Mouse (Mus musculus): ENCODE measurements around the gene Rps27rt.
"Not testable (repeated sequence)": the region's sequence is repeated elsewhere in the genome, so short reads cannot be mapped to it uniquely, and the experiment has no call there.

Rps27rt gene

DNA sequence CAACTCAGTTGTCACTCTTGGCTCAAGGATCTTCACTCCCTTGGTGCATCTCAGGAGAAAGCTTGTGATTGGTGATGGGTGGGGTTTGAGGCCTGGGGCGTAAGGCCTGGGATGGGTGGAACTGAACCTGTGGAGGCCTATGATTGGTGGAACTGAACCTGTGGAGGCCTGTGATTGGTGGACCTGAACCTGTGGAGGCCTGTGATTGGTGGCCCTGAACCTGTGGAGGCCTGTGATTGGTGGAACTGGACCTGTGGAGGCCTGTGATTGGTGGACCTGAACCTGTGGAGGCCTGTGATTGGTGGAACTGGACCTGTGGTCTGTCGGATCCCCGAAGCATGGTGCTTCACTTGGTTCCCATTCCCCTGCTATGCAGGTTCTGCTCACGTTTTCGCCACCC lies 3.2 kb upstream of the Rps27rt start:
- no peak for DNase-seq (ENCODE audit: low spot score)

DNA sequence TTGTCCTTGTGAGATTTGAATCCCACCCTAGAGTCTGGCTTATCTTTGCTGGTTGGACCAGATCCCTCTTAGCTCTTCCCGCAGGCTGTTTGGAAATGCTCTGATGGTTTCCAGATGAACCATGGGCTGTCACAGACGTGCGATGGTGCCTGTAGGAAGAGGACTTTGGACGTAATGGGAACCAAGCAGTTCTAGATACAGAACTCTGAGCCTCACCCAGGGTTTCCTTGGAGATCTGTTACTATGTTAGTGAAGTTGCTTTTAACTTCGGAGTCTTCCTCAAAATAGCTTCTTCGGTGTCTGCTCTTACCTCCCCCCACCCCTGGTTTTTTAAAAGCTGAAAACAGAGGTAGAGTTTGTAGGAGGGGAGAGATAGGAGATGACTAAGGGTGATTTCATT lies 2.6 kb downstream of the Rps27rt start:
- peak; percentile 9 for DNase-seq (ENCODE audit: low spot score)

DNA sequence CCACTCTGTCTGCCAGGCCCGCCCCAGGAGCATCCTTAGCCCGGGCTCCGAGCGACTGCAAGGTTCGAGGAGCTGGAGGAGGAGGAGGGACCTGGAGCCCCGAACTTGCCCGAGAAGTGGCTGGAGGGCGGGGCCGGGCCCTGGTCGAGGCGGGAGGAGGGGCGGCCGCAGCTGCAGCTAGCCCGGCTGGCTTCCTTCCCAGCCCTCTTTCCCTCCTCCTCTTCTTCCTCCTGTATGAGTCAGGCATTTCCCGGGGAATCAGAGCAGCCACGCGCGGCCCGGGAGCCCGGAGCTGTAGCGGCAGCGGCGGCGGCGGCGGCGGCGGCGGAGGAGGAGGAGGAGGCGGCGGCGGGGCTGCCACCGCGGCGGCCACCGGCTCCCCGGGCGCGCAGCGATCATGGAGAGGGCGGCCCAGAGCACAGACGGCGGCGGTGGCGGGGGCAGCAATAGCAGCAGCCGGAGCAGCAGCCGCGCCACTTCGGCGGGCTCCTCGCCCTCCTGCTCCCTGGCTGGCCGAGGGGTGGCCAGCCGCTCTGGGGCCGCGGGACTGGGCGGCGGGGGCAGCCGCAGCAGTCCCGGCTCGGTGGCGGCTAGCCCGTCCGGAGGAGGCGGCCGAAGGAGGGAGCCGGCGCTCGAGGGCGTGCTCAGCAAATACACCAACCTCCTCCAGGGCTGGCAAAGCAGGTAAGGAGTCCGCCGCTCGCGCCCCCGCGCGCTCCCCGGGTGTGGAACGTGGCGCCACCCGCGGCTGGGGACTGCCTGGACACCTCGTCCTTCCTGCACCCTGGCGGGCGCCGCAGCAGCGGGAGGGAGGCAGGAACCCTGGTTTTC lies 4.0 kb downstream of the Rps27rt start, which contains the start of gene Osbpl10:
Osbpl10 (plus strand) TSS at position 289 of the 831 bp plus-strand sequence.
- DNase-seq (ENCODE audit: low spot score): peak; percentile 81

DNA sequence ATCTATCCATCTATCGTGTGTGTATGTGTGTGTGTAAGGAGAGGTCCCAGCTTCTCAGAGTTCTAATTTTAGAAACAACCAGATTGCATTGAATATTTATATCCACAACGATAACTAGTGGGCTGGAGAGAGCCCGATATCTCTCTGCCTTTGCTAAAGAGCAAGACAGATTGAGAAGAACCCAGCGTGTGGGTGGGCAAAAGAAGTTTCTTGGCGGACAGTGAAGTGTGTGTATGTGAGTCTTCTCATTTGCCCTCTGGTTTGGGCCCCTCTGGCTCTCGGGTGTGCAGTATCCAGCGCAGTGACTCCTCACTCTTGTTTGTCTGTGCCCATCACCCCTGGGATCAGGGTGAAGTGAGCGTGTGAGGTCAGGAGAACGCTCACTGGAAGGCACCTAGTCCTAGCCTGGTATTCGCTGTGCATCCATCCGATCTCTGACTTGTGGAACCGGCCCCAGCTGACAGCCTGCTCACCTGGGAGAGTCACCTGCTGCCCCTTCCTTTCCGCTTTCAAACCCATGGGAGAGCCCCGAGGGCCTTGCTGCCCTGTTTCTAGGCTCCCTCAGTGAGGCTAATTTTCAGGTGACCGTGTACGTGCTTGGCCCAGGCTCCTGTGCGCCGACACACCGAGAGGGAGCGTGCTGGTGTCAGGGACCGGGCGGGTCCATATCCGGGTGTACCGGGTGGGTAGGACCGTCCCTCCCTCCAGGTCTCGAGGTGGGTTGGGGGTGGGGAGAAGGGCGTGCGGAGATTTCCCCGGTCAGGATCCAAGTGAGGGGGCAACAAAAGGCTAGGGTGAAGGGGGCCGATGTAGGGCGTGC lies 4.9 kb downstream of the Rps27rt start:
- DNase-seq (ENCODE audit: low spot score): peak; percentile 24

DNA sequence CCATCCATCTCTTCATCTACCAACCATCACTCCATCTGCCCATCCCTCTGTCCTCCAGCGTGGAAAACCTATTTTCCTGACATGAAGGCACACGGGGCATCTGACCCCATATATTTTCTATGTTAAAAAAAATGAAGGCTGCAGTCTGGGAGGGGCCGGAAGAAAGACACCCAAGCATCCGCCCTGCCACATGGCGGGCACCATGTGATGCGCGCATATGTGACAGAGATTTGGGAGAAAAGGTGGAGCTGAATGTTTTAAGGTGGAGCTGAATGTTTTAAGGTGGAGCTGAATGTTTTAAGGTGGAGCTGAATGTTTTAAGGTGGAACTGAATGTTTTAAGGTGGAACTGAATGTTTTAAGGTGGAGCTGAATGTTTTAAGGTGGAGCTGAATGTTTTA lies 16.3 kb downstream of the Rps27rt start:
- DNase-seq (ENCODE audit: low spot score): not testable (repeated sequence)

DNA sequence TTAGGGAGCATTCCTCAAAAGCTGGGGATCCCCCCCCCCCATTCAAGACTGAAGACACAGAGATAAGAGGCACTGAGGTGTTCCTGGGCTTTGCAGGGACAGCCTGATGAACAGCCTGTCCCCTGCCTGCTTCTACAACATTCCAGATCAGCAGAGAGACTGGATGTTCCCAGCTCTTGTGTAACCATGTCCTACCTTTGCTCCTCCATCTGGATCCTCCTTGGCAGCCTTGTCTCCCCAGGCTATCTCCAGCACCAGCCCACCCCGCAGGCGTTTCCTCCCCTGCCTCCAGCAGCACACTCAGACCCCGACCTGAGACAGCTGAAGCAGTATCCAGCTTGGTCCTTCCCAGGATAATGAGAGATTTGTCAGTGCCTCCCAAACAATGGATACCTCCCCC lies 18.4 kb downstream of the Rps27rt start:
- no peak for DNase-seq (ENCODE audit: low spot score)

DNA sequence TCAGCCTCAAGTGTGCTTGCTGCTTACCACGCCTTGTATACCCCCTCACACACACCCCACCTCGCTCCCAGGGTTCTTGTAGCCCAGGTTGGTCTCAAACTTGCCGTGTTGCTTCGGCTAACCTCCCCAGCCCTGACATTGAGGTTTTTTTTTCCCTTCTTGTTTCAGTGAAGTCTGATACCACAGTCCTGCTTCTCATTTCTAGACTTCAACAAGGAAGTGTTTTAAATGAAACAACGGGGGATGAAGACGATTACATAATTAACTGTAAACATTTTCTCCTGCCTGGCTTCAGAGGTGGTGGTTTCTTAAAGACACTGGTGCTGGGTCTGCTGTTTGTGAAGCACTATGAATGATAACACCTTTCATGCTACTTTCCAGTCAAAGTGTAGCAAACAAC lies 21.7 kb downstream of the Rps27rt start:
- no peak for DNase-seq (ENCODE audit: low spot score)

DNA sequence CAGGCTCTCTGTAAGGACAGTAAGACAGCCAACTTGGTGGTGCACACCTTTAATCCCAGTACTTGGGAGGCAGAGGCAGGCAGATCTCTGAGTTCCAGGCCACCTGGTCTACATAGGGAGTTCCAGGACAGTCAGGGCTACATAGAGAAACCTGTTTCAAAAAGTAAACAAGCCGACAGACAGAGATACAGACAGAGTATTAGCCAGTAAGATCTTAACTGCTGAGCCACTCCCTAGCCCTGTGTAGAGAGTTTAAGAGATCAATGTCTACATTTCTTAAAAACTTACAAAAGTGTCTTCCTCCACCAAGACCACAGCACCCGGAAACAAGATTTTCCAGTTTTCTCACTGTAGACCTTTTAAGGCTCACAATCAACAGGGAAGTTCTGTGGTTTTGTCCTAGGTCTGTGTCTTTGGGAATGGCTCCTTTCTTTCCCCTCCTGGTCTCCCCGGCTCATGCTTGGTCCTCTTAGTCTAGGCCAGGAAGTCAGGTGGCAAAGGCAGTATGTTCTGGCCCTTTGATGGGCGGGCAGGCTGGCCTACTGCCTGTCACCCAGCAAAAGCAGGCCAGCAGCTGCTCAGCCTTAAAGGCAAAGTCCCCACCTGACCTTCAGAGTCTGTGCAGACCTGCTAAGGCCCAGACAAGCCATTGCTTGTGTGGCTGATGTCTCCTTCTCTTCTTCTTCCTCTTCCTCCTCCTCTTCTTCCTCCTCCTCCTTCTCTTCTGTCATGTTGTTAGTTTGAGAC lies 22.3 kb downstream of the Rps27rt start:
- no peak for DNase-seq (ENCODE audit: low spot score)

DNA sequence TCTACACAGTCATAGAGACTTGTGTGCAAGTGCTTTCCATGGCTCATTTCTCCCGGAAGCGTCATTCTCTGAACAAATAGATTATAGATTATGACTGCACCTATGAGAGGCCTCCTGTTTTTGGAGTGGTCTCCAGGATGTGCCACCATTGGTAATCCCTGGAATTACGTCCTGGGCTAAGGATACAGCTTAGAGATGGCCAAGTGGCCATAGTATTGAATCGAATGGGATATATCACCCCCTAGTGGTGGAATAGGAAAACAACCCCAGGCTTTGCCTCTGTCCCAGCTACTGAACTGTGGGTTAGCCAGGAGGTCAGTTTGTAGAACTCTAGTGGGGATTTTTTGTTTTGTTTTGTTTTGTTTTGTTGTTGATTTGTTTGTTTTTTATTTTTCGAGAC lies 25.6 kb downstream of the Rps27rt start:
- peak; percentile 85 for DNase-seq (ENCODE audit: low spot score)

DNA sequence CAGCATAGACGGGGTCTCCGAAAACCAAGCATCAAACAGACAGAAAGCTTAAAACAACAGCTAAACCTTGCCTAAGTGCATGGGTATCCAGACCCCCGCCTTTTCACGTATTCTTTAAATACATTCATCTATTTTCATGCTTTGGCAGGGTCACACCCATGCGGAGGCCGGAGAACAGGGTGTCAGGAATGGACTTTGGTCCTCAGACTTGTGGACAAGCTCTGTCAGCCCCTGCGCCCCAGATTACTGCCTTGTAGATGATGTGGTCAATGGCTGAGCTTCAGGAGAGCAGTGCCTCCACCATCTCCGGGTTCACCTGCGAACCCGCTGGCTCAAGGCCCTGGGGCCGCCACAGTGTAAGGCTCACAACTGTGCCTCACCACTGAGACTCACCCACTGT lies 27.2 kb downstream of the Rps27rt start:
- no peak for DNase-seq (ENCODE audit: low spot score)

DNA sequence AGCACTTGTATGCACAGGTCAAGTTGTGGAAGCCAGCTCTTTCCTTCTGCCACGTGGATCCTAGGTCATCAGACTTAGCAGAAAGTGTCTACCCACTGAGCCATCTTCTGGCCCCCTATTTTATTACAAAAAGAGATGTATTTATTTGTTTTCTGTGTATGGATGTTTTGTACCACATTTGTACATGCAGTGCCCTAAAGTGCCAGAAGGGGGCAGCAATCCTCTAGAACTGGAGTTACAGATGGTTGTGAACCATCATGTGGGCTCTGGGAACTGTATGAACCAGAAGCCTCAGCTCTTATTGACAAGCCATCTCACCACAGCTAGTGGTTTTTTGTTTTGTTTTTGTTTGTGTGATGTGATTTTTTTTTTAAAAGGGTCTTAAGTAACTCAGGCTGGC lies 29.7 kb downstream of the Rps27rt start:
- DNase-seq (ENCODE audit: low spot score): peak; percentile 39

DNA sequence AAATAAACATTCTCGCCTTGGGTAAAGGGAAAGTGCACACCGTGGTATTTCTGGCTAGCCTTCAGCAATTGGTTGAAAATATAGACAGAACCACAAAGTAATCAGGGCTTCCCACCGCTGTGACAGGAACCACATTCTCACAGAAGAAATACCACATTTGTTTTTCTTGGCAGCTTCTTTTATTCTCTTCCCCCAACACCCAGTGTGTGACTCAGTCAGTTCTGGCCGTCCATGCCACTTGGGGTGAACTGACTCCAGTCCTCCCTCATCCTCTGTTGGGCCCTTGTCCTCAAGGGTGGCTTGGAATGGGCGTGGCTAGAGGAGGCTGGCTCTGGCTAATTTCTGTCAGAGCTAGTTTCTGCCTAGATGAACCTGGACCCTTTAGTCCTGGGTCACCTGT lies 34.1 kb downstream of the Rps27rt start:
- no peak for DNase-seq (ENCODE audit: low spot score)

DNA sequence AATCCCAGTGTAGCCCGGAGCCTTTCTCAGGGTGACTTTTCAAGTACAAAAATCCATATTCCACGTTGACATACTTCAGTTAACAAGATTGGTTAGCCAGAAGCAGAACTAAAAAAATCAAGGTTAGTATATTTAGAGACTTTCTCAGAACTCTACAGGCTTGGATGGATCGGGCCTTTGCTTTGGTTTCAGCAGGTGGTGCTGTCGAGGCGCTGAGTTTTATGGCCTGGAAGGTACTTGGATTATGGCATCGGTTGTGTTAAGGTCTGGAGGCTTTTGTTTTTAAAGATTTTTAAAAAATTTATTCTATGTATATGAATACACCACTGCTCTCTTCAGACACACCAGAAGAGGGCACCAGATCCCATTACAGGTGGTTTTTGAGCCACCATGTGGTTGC lies 37.0 kb downstream of the Rps27rt start:
- no peak for DNase-seq (ENCODE audit: low spot score)

DNA sequence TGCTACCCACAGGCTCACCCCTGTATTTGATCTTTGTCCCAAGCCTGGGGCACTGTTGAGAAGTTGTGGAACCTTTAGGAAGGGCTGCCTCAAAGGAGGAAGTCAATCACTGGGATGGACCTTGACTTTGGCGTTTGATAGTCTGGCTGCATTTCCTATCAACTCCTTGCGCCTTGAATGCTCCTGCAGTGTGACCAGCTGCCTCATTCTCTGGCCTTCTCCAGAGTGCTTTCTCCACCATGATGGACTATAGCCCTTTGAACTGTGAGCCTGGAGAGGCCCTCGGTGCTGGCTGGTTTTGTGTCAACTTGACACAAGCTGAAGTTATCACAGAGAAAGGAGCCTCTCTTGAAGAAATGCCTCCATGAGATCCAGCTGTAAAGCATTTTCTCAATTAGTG lies 37.9 kb downstream of the Rps27rt start:
- DNase-seq (ENCODE audit: low spot score): no peak

DNA sequence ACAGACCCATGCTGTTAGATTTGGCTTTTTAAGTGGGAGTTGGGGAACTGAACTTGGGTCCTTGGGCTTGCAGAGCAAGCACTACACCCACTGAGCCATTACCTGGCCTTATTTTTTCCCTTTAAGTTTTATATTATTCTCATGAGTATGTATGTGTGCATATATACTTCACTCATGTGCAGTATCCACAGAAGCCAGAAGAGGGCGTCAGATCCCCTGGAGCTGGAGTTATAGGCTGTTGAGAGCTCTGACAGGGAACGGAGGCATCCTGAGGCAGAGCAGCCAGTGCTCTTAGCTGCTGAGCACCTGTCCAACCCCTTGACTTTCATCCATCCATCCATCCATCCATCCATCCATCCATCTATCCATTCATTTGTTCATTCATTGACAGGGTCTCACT lies 45.9 kb downstream of the Rps27rt start:
- no peak for DNase-seq (ENCODE audit: low spot score)

DNA sequence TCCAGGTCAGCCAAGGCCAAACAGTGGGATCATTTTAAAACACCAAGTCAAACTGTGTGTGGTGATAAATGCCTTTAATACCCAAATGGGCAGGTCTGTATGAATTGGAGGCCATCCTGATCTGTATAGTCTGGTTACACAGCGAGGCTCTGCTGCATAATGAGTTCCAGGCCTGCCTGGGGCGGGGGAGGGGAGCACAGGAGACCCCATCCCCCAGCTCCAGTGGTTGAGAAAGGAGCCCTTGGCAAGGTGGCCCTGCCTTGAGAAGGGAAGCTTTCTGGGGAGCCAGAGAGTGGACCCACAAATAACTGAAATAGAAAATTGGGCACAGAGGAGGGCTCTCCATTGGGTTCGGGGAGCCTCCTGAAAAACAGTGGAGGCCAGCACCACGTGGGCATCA lies 47.2 kb downstream of the Rps27rt start:
- peak; percentile 38 for DNase-seq (ENCODE audit: low spot score)

DNA sequence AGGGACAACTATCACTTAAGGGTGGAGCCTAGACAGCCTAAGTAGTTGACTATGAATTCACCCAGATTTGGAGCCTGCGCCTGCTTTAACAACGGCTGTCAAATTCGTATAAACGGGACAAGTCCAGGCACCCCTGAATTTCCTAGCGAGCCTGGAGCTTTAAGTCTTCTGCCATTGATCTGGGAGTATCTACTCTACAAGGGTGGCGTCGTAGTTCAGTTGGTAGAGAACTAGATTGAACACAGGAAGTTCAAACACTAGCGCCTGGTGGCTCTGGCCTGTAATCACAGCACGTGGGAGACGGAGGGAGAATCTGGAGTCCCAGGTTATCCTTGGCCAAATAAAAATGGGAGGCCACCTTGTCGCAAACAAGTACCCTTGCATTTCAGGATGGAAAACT lies 48.3 kb downstream of the Rps27rt start:
- DNase-seq (ENCODE audit: low spot score): no peak

DNA sequence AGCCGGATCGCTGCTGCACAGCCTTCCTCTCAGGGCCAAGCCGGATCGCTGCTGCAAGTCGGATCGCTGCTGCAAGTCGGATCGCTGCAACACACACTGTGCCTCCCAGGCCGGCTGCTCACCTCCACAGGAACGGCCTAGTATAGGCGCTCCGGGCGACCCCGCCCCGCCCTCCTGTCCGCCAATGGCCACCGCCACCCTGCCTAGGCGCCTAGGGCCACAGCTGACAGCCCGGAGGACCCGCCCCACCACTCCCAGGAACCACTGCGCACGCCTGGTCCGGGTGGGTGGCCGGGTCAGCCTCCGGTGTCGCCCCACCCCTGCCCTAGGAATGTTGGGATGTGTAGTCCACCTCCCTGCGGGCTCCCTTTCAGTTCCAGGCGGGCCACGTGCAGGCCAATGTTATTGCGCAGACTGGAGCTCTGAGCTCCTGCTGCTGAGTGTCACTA lies 48.8 kb downstream of the Rps27rt start, which contains the start of gene Gpd1l:
Gpd1l (minus strand) TSS at position 265 of the 449 bp plus-strand sequence.
- DNase-seq (ENCODE audit: low spot score): peak; percentile 96

DNA sequence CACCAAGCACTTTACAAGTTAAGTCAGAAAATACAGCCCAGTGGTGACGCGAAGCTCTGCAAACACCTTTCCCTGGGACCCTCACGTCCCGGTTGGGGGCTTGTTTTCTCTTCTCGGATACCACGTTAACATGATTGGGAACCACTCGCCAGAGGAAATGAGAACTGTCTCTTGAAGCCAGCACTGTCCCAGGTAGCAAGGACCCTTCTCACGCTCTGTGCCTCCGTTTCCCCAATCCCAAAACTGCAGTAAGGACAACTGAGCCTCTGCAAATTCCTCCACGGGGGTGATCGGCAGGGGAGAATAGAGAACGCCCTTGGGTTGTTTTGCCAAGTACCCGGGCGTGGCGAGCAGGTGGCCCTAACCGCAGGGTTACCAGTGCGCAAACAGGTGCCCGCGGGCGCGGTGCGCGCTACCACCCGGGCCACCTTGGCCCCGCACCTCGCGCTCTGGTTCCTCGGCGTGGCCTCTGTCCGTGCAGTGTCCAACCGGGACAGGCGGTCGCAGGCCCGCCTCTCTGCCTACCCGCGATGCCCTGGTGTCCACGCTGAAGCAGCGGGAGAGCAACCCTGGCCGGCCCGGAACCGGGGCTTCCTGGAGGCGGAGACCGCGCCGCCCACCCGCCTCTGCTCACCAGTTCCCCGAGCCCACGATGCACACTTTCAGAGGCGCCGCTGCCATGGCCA lies 49.4 kb downstream of the Rps27rt start:
- DNase-seq (ENCODE audit: low spot score): peak; percentile 35

DNA sequence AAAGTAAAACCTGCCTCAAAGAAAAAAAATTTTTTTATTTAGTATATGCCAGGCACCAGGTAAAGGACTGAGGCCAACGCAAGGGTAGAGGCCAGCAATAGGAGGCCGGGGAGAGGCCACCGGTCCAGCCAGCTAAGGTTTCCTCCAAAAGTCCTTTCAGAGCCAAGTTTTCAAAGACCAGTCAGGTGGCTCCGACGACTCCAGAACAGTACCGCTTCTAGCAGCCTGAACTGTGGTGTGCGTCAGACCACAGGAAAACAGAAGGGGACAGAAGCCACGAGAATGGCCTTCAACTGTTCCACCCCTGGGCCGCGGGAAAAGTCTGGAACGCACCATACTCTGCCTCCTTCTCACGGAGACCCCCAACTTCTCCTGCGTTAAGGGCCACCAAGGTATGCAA lies 49.9 kb downstream of the Rps27rt start:
- DNase-seq (ENCODE audit: low spot score): no peak
